ENCODE assay signal across 9 mouse cellular contexts in the genomic region with DNA sequence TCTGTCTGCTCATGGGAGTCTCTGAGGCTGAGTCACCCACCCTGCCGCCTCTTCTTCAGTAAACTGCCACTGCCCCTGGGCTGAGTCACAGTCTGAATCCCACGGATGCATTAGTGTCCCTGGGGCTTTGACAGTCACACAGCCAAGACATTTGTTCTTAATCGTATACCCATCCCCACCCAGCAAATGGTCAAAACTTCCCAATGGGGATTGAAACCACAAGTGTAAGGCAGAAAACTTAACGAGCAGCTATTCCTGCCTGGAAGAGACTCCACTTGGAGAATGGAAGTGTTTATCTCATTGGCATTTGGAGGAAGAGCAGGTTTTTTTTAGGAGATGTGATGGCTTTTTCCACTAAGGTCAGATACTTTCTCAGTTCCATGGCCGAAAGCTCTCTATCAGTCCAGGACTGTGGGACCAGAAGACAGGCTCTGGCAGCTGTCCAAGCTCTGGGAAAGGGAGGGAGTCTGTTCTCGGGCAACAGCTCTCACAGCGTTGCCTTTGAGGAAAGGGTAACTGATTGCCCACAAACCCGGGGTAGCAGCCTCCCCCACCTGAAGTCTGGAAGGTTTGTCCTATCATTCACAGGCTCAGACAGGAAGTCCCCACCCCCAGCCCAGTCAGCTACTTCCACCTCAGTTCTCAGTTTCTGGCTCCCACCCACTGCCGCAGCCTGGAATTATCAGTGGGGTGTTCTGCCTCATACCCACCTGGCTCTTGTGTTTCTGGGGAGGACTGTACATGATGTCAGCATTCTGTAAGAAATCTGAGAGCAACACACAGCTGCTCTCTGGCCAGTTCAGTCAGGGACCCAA.
DNase-seq lines count a peak whose midpoint lies in the region; ATAC-seq and TF ChIP-seq lines count a peak whose summit lies in the region.
"Had no signal": no experiment of that assay in that cellular context is flagged by ENCODE, and none has a peak within 500 bp of the region (broad histone marks: within the 10 kb centered on the region; RNA-seq: fewer than 3 reads in every experiment).

No protein-coding gene starts in this region.

- intact Hi-C loops in heart, postnatal 25 days (cut with DNase I), result no loop called here
- intact Hi-C loops in gastrocnemius, adult 2 months (cut with DNase I), result loop anchor here (5.0 kb wide), 1 partner anchor 46 kb away; no protein-coding TSS in a partner anchor

- ATAC-seq in CD4-positive, CD25-positive, alpha-beta regulatory T cell, adult 4 months, result peak; percentile 47
- ATAC-seq in forebrain, embryonic 11.5 days (replicated peaks; ENCODE audit: low FRiP score), result no peak

- no peaks in the 10 kb centered on the region for H3K4me1 ChIP-seq in forebrain, embryonic 11.5 days (replicated peaks; ENCODE audit: control insufficient read depth, insufficient read depth, low read length)

- H3K36me3 ChIP-seq in forebrain, embryonic 11.5 days (ENCODE audit: control insufficient read depth, insufficient read depth, low read length), result no peaks in the 10 kb centered on the region

- 0 out of 2 replicates have a peak overlapping the region, but pooled peaks have one; percentile 19 for H3K4me3 ChIP-seq in gastrocnemius, adult 2 months
- H3K4me3 ChIP-seq in forebrain, embryonic 11.5 days (ENCODE audit: low read depth, low read length), result no peak overlapping the region

- H3K27me3 ChIP-seq in forebrain, embryonic 11.5 days (ENCODE audit: control insufficient read depth, insufficient read depth, low read length), result no peaks in the 10 kb centered on the region

- no peak overlapping the region for H3K9ac ChIP-seq in forebrain, embryonic 11.5 days (ENCODE audit: low read length)
- H3K9ac ChIP-seq: liver, embryonic 14.5 days had no signal

- no peak for TF ChIP-seq CTCF in gastrocnemius, adult 2 months (IDR thresholded peaks at IDR 0.05)

- peak; percentile 97 for DNase-seq in heart, adult 11 months
- no peak for DNase-seq in heart, postnatal 25 days (ENCODE audit: low spot score)
- DNase-seq in gastrocnemius, adult 2 months, result peak; percentile 75
- peak; percentile 29 for DNase-seq in kidney, adult 18-20 months
- peak; percentile 58 for DNase-seq in lung, postnatal 4 days
- DNase-seq in forebrain, embryonic 11.5 days (ENCODE audit: low spot score), result no peak
- DNase-seq in cerebellum, adult 9-10 months, result no peak

- no peaks in the 10 kb centered on the region for H3K9me3 ChIP-seq in forebrain, embryonic 11.5 days (ENCODE audit: control insufficient read depth, low read length)

- H3K4me2 ChIP-seq in forebrain, embryonic 11.5 days (ENCODE audit: low read depth, low read length, severe bottlenecking), result no peak overlapping the region

- WGBS in forebrain, embryonic 11.5 days, result 68% methylated on average over 9 of the region's 9 CpGs

- peak overlapping the region; percentile 78 for H3K27ac ChIP-seq in gastrocnemius, adult 2 months
- no peak overlapping the region for H3K27ac ChIP-seq in forebrain, embryonic 11.5 days (ENCODE audit: low read depth, low read length)
- H3K27ac ChIP-seq: liver, embryonic 14.5 days had no signal

Comparison
In these comparisons a context has a peak if more than half of its experiments do, and no peak if none do; other contexts are left out.
1. DNase-seq: peak in heart, adult 11 months (single experiment), gastrocnemius, adult 2 months (single experiment), kidney, adult 18-20 months (single experiment) and lung, postnatal 4 days (2 of 2); none in heart, postnatal 25 days (single experiment), forebrain, embryonic 11.5 days (single experiment) and cerebellum, adult 9-10 months (single experiment).